Mouse (Mus musculus) lung, postnatal 0 days (tissue): ENCODE measurements at regions not wholly inside any gene's neighbourhood (a gene's known extent, or its start where the extent isn't known, plus 50 kb on each side); places are given as distances from the start of the nearest gene placed in this dataset.

Source experiments
- CTCF ChIP-seq: IDR thresholded peaks from 2 replicates; pipeline ENCODE4 v1.5.1; 2016; ENCODE audit warnings: antibody characterized with exemption, mild to moderate bottlenecking
- EP300 ChIP-seq: IDR thresholded peaks from 2 replicates; pipeline ENCODE4 v1.6.1; 2016; ENCODE audit warnings: antibody characterized with exemption, mild to moderate bottlenecking, control low read depth

GRCm38 (mm10) chr12:39572147-39572546 lies 465.7 kb downstream of the Arl4a start:
- TF ChIP-seq CTCF (no peak), EP300 (no peak)
